Mouse (Mus musculus) C2C12 (cell line): ENCODE results near the gene Ripk3.

Source experiments
- CEBPB ChIP-seq: IDR thresholded peaks from one replicate; pipeline ENCODE4 v1.6.1; 2011; ENCODE audit warnings: low read depth, mild to moderate bottlenecking, control low read depth, moderate library complexity
- CTCF ChIP-seq: IDR thresholded peaks from one replicate; pipeline ENCODE4 v1.5.1; 2011; ENCODE audit not compliant: control insufficient read depth, insufficient read depth, insufficient read length
- FOSL1 ChIP-seq: IDR thresholded peaks from one replicate; pipeline ENCODE4 v1.8.0; 2011; ENCODE audit warnings: mild to moderate bottlenecking, low read length; ENCODE audit not compliant: poor library complexity, insufficient read depth, severe bottlenecking
- MAX ChIP-seq: IDR thresholded peaks from one replicate; pipeline ENCODE4 v1.6.1; 2011; ENCODE audit warnings: mild to moderate bottlenecking, control low read depth
- MYOD1 ChIP-seq: IDR thresholded peaks from one replicate; pipeline ENCODE4 v1.6.1; 2011; ENCODE audit warnings: low read depth; ENCODE audit not compliant: control insufficient read depth, insufficient read length
- MYOG ChIP-seq: IDR thresholded peaks from one replicate; pipeline ENCODE4 v1.6.1; 2011; ENCODE audit not compliant: control insufficient read depth, insufficient read length; ENCODE audit errors: extremely low read depth
- USF1 ChIP-seq: IDR thresholded peaks from one replicate; pipeline ENCODE4 v1.6.1; 2011; ENCODE audit warnings: low read depth, mild to moderate bottlenecking, control low read depth, moderate library complexity

GRCm38 (mm10) chr14:55834808-55835533, 46.3 kb upstream of the Ripk3 start:
- TF ChIP-seq MYOD1 (no peak), CTCF (no peak), MAX (no peak), USF1 (no peak), CEBPB (no peak), FOSL1 (no peak), MYOG (no peak)
